Mouse (Mus musculus): ENCODE results near the gene Actn2. TPM values are rescaled to one million over a fixed set of nuclear protein-coding genes. Genes with fewer than 3 reads are reported as not detected.

Actn2 gene
- total and polyA plus RNA-seq, 2 experiments from 2014 or later = 4.0 to 5.7 TPM

- Histone ChIP-seq H3K36me3 (ENCODE audit: insufficient read depth, low read length) (no peaks in the 10 kb centered on the region), H3K4me2 (ENCODE audit: low read depth, low read length, poor library complexity, severe bottlenecking) (no peak overlapping the region), H3K4me1 (ENCODE audit: insufficient read depth, low read length) (no peaks in the 10 kb centered on the region), H3K27ac (ENCODE audit: low read depth, low read length) (no peak overlapping the region), H3K9ac (replicated peaks; ENCODE audit: low read length, poor library complexity, severe bottlenecking) (no peak overlapping the region), H3K4me3 (ENCODE audit: low read depth, low read length) (no peak overlapping the region), H3K27me3 (ENCODE audit: insufficient read depth, low read length) (no peaks in the 10 kb centered on the region), H3K9me3 (ENCODE audit: low read length) (no peaks in the 10 kb centered on the region)
- ATAC-seq (ENCODE audit: low FRiP score) (no peak), DNase-seq (ENCODE audit: low spot score) (no peak)
- TF ChIP-seq CTCF (IDR thresholded peaks at IDR 0.05) = no peak
- 92% methylated on average over 11 of the region's 11 CpGs for WGBS
Measured at GRCm38 (mm10) chr13:12284528-12284927, 56.0 kb downstream of the Actn2 start.

DNA sequence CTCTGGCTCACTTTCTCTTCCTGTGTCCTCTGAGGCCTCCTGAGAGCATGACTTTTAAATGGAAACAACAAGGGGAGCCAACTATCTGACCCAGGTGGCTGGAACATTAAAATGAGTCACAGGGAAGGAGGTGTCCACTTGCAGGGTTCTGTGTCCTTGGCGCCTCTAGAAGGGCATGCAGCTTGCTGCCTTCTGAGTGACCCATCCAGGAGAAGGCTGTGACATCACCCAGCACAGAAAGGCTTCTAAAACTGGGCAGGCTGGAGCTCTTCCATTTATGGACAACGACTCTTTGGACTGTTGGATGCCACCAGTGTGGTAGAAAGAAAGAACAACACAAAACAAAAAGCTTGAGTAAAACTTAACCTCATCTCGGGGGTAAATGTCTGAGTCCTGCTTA lies 56.7 kb downstream of the Actn2 start:
- no peak overlapping the region for H3K27ac ChIP-seq (ENCODE audit: low read depth, low read length)

GRCm38 (mm10) chr13:12274721-12275120 lies 65.8 kb downstream of the Actn2 start:
- 69% methylated on average over 6 of the region's 6 CpGs for WGBS
- no peak for TF ChIP-seq CTCF (IDR thresholded peaks at IDR 0.05)
- Histone ChIP-seq H3K9ac (replicated peaks; ENCODE audit: low read length, poor library complexity, severe bottlenecking) (no peak overlapping the region), H3K36me3 (ENCODE audit: insufficient read depth, low read length) (peaks cover 4% of the 10 kb centered on the region), H3K4me1 (ENCODE audit: insufficient read depth, low read length) (no peaks in the 10 kb centered on the region), H3K9me3 (ENCODE audit: low read length) (no peaks in the 10 kb centered on the region), H3K4me2 (ENCODE audit: low read depth, low read length, poor library complexity, severe bottlenecking) (no peak overlapping the region), H3K27ac (ENCODE audit: low read depth, low read length) (no peak overlapping the region), H3K27me3 (ENCODE audit: insufficient read depth, low read length) (no peaks in the 10 kb centered on the region), H3K4me3 (ENCODE audit: low read depth, low read length) (no peak overlapping the region)
- DNase-seq (ENCODE audit: low spot score) (no peak), ATAC-seq (ENCODE audit: low FRiP score) (no peak)

More for the DNA sequence above, 56.7 kb downstream of the Actn2 start:
- H3K4me3 ChIP-seq (ENCODE audit: low read depth, low read length) = no peak overlapping the region
- TF ChIP-seq CTCF (IDR thresholded peaks at IDR 0.05) = no peak
- no peaks in the 10 kb centered on the region for H3K27me3 ChIP-seq (ENCODE audit: insufficient read depth, low read length)
- 91% methylated on average over 3 of the region's 3 CpGs for WGBS
- H3K9ac ChIP-seq (replicated peaks; ENCODE audit: low read length, poor library complexity, severe bottlenecking) = no peak overlapping the region
- H3K4me2 ChIP-seq (ENCODE audit: low read depth, low read length, poor library complexity, severe bottlenecking) = no peak overlapping the region
- no peaks in the 10 kb centered on the region for H3K9me3 ChIP-seq (ENCODE audit: low read length)
- no peak for ATAC-seq (ENCODE audit: low FRiP score)
- no peaks in the 10 kb centered on the region for H3K4me1 ChIP-seq (ENCODE audit: insufficient read depth, low read length)
- H3K36me3 ChIP-seq (ENCODE audit: insufficient read depth, low read length) = no peaks in the 10 kb centered on the region
- no peak for DNase-seq (ENCODE audit: low spot score)

- Histone ChIP-seq H3K9ac (replicated peaks; ENCODE audit: low read length, poor library complexity, severe bottlenecking) (no peak overlapping the region), H3K4me3 (ENCODE audit: low read depth, low read length) (no peak overlapping the region), H3K36me3 (ENCODE audit: insufficient read depth, low read length) (peaks cover 4% of the 10 kb centered on the region), H3K4me1 (ENCODE audit: insufficient read depth, low read length) (no peaks in the 10 kb centered on the region), H3K9me3 (ENCODE audit: low read length) (no peaks in the 10 kb centered on the region), H3K27me3 (ENCODE audit: insufficient read depth, low read length) (no peaks in the 10 kb centered on the region), H3K4me2 (ENCODE audit: low read depth, low read length, poor library complexity, severe bottlenecking) (no peak overlapping the region), H3K27ac (ENCODE audit: low read depth, low read length) (no peak overlapping the region)
- no peak for ATAC-seq (ENCODE audit: low FRiP score)
- no peak for DNase-seq (ENCODE audit: low spot score)
- no peak for TF ChIP-seq CTCF (IDR thresholded peaks at IDR 0.05)
- WGBS = 81% methylated on average over 4 of the region's 4 CpGs
Measured at GRCm38 (mm10) chr13:12274220-12274619, 66.3 kb downstream of the Actn2 start.

DNA sequence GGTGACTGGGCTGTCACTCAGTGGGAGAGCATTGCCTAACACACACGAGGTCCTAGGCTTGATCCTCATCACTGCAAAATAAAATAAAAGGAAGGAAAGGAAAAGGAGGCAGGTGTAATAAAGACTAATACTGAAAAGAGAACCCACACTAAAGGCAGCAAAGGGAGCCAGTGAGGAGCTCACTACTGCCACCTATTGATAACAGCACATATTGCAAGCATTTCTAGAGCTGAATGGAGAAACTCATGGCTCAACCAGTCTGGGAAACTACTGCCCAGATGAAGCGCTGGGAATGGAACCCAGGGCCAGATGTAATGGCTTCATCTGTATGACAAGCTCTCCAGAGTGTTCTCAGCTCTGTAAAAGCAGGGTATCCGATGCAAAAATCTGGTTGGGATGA lies 67.6 kb downstream of the Actn2 start:
- no peaks in the 10 kb centered on the region for H3K4me1 ChIP-seq (ENCODE audit: insufficient read depth, low read length)
- H3K9me3 ChIP-seq (ENCODE audit: low read length) = no peaks in the 10 kb centered on the region
- 55% methylated on average over 3 of the region's 3 CpGs for WGBS
- no peak overlapping the region for H3K9ac ChIP-seq (replicated peaks; ENCODE audit: low read length, poor library complexity, severe bottlenecking)
- peak; percentile 74 for TF ChIP-seq CTCF (IDR thresholded peaks at IDR 0.05)
- H3K27ac ChIP-seq (ENCODE audit: low read depth, low read length) = no peak overlapping the region
- no peak overlapping the region for H3K4me2 ChIP-seq (ENCODE audit: low read depth, low read length, poor library complexity, severe bottlenecking)
- no peaks in the 10 kb centered on the region for H3K27me3 ChIP-seq (ENCODE audit: insufficient read depth, low read length)
- DNase-seq (ENCODE audit: low spot score) = peak; percentile 56
- no peak for ATAC-seq (ENCODE audit: low FRiP score)
- no peak overlapping the region for H3K4me3 ChIP-seq (ENCODE audit: low read depth, low read length)
- H3K36me3 ChIP-seq (ENCODE audit: insufficient read depth, low read length) = peaks cover 4% of the 10 kb centered on the region

DNA sequence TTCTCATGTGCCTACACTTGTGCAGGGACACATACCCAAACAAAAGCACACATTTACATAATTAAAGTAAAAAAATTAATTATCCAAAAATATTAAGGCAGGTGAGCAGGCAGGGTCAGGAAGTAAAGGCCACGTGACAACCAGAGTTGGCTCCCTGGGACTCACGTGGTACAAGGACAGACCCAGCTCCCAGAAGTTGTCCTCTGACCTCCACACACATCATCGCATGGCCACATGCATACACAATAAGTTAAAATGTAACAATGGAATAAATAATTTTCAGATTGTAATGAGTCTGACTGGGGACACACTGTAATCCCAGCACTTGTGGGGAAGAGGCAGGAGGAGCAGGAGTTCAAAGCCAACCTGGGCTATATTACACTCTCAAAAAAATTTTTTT lies 72.6 kb downstream of the Actn2 start:
- WGBS = 93% methylated on average over 3 of the region's 3 CpGs
- DNase-seq (ENCODE audit: low spot score) = no peak
- Histone ChIP-seq H3K4me2 (ENCODE audit: low read depth, low read length, poor library complexity, severe bottlenecking) (no peak overlapping the region), H3K27me3 (ENCODE audit: insufficient read depth, low read length) (no peaks in the 10 kb centered on the region), H3K27ac (ENCODE audit: low read depth, low read length) (no peak overlapping the region), H3K9me3 (ENCODE audit: low read length) (no peaks in the 10 kb centered on the region), H3K36me3 (ENCODE audit: insufficient read depth, low read length) (no peaks in the 10 kb centered on the region), H3K4me1 (ENCODE audit: insufficient read depth, low read length) (no peaks in the 10 kb centered on the region; the same call in 1 of the 2 replicates), H3K4me3 (ENCODE audit: low read depth, low read length) (no peak overlapping the region), H3K9ac (replicated peaks; ENCODE audit: low read length, poor library complexity, severe bottlenecking) (no peak overlapping the region)
- no peak for ATAC-seq (ENCODE audit: low FRiP score)
- TF ChIP-seq CTCF (IDR thresholded peaks at IDR 0.05) = no peak
